Mouse (Mus musculus) spleen, postnatal 14 days (tissue): Measurements from ENCODE around the gene Stx11.
"Not testable (repeated sequence)": the region's sequence is repeated elsewhere in the genome, so short reads cannot be mapped to it uniquely, and the experiment has no call there.

Source experiments
- DNase-seq, 2 experiments: peaks; one replicate each; pipeline ENCODE4 v3.0.0; 2021 to 2022; ENCODE audit warnings: low spot score in 2 of 2

Stx11 gene

DNA sequence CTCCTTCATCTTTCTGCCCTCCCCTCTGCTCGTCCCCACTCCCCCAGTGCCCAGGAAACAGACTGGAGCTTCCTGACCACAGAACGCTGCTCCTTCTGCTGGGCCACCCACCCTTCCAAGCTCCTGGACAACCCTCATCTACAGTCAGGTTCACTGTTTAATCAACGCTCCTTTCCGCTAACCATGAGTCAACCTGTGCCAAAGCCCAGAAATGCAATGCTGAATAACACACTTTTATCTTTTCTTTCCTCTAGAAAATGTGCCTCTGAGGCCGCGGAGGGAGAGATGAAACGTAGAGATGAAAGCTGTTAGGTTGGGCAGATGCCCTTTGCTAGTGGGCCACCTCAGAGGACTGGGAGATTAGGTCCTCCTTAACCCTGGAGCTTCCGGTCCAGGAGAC, 2.6 kb downstream of the Stx11 start:
- DNase-seq: no peak

DNA sequence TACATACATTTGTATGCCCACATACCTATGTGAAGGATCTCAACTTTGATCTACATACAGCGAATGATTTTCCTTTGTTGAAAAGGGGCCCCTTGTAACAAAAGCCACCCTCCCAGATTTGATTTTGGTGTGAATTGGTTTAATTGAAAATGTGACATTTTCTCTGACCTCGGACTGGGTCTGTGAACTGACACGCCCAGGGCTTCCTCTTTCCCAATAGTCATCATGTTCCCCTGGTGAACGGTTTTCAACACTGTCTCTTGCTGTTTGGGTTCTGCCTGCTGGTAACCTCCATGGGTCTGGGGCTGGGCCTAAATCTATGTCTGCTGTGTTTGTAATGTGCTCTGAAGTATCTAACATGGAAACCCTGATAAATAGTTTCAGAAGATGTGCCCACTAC, 6.8 kb downstream of the Stx11 start:
- no peak for DNase-seq

DNA sequence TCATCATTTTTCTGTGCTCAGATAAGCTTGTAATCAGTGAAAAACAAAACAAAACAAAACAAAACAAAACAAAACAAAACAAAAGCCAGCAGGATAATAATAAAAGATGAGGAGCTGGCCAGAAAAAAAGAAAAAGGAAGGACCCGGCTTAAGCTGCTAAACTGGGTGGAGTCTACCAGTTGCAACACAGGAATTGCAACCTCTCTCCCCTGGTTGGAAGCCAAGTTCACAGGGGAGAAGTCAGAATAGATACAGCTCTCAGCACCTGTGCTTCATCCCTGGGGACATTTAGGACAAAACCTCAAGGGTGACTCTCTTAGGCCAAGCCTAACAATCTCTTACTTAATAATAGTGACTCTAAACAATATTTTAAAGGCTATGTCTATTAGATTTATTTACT, 8.3 kb downstream of the Stx11 start:
- DNase-seq: no peak

DNA sequence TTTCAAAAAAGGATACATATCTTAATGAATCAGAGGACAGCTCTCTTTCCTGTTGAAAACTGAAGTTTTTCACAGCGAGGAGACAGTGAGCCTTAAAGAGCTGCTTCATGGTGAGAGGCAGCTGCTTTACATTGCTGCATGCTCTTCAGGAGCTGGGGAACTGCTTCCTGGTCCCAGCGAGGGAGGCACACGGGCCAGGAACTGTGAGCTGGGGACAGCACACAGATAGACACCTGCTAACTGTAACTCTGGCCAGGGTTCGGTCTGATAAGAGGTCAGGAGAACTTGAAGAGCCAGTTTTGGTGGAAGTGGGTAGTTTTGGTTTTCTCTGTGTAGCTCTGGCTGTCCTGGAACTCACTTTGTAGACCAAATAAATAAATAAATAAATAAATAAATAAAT, 12.7 kb downstream of the Stx11 start:
- DNase-seq: not testable (repeated sequence)

DNA sequence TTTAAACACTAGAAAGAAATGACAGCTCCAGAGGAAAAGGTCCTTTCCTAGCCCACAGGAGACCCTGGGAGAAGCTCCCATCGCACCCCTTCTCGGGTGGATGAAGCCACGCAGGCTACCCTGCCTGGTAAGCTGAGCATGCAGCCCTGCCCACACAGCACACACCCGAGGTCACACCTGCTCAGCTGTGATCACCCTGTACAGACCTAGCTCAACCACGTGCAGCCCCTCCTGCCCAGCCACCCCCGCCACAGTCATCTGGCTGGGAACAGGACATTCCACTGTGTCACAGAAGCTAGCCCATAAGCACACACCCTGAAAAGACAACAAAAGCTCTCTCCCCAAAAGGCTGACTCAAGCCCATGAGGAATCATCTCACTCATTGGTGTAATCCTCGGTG, 14.8 kb downstream of the Stx11 start:
- DNase-seq: no peak

DNA sequence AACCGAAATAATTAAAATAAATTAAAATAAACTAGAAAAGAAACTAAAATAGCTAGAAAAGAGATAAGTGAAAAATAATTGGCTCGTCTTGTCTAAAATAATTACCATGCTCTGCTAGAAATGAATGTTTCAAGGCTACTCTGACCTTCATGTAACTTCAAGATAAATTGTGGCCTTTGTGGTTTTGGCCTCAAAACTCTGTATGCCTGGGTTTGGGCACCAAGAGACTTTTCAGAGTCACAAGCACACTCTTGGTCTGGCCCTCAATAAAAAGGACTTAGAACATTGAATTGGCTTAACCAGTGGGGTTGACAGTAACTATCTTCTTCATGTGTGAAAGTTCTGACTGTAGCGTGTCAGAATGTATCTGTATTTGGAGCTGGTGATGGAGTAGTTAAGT, 16.5 kb downstream of the Stx11 start:
- DNase-seq: no peak

DNA sequence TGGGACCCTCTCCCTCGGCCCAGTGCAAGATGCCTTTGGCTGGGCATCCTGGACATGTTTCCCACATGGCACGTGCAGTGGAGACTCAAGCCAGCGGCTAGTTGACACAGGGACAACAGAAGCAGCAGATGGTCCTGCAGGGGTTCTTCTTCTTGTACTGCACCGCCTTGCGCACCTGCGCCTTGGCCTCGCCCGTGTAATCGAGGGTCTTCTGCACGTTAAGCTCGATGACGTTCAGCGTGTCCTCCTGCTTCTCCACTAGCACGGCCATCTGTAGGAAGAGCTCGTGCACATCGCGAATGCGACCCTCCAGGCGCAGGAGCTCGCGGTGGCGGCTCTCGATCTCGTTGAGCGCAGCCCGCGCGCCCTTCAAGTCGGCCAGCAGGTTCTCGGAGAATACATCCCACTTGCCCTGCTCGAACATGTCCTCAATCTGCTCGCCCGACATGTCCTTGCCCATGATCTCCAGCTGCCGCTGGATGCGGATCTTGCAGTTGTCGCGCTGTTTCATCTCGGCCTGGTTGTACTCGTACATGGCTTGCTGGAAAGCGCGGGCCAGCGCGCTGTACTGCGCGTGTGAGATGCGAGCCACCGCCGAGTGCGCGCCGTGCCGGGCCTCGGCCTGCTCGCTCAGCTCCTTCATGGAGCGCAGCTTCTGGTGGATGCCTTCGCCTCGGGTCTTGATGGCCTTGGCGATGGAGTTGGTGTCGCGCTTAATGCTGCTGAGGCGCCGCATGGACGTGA, 22.9 kb downstream of the Stx11 start:
- no peak for DNase-seq

DNA sequence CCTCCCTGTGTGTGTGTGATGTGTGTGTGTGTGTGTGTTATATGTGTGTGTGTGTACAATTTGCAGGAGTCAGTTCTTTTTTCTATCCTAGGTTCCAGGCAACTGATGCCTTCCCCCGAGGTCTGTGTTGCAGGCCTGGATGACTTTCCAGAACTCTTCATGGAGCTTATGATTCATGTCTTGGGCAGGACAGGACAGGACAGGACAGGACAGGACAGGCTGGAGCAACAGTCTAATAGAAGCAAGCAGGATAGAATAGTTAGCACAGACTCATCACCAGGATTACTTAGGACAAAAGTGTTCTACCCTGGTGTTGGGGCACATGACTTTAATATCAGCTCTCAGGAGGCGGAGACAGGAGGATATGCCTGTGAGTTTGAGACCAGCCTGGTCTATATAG, 25.3 kb downstream of the Stx11 start:
- no peak for DNase-seq

DNA sequence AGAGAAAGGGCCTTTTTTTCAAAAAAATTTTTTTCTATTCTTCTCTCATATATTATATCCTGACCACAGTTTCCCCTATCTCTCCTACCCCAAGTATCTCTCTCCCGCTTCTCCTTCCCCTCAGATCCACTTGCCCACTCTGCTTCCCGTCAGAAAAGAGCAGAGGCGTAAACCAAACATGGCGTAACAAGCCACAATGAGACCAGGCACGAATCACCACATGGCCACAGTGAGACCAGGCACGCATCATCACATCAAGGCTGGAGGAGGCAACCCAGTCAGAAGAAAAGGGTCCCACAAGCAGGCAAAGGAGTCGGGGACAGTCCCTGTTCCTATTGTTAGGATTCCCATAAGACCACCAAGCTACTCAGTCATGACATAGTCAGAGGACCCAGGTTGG, 28.0 kb downstream of the Stx11 start:
- DNase-seq: no peak

DNA sequence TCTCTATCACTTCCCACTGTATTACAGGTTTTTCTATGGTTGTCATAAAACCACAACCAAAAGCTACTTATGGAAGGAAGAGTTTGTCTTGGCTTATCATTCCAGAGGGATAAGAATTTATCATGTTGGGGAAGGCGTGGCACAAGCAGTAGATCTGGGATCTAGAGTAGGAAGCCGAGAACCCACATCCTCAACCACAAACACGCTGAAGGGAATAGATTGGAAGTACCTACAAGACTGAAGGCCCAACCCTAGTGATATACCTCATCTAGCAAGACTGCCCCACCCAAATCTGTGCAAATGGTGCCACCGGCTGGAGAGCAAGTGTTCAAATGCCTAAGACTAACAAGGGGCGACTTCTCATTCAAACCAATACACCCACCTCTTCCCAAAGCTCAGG, 28.5 kb downstream of the Stx11 start:
- no peak for DNase-seq

DNA sequence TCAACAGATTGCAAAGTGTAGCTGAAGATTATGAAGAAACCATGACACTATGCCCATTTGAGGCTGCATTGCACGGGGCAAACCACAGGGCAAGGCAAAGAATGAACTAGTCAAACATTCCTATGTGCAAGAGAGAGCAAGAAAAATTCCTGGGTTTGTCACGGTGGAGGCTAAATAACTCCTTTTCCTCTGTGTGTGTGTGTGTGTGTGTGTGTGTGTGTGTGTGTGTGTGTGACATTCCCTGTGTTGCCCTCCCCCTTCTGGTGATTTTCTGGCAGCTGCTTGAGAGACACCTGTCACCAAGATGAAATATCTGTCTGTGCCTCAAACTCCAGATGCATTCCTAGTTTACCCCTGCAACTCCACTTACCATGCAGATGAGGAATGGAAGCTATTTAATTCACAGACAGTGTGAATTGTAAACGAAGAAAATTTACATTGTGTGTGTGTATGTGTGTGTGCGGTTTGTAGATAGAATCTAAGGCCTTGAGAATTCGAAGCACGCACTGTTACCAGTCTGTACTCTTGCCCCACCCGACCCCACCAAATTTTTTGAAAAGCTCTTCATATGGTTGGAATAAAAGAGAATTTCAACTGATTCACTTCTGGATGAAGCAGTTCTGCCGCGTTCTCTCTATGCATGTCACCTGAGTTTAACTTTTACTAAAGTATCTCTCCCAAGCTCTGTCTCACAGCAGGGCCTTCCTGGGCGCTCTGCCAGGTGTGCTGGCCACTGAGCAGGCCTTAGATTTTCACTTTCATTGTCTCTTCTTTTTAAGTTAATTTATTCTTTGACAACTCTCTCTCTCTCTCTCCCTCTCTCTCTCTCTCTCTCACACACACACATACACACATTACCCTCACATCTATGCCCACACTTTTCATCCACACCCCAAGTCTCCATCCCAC, 32.4 kb downstream of the Stx11 start:
- no peak for DNase-seq

DNA sequence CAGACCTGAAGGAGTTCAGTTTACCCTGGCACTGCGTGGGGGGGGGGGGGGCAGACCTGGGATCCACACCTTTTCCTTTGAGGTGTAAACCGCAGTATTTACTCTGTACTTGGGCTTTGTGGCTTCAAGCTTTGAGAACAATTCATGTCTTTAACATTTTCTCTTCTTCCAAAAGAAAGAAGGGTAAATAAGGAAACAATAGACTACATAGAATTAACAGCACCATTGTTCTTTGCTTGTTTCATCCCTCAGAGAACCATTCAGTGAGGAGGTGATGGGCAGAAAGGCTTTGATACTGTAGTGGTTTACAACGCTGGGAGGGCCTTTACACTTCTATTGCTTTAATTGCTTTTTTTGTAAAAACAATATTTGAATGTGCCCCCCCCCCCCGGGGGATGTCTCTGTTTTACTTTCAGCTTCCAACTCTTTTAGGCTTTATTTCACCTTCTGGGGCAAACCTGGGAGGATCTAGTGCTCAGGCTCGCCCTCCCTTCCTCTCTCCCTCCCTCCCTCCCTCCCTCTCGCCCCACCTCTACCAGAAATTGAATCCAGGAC, 33.7 kb downstream of the Stx11 start:
- DNase-seq: no peak

DNA sequence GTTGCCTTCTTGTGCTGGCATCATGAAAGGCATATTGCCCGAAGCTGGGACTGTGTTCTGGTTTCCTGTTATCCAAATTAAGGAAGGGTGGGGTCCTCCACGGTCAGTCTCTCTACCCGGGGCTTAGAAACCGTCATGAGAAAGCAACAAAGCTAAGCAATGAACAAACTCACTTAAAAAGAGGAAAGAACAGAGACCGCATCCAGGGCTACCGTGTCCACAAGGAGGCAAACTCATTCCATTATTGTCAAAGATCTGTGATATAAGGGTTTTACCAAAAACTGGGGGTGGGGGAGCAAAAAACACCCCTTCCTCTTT, 34.3 kb downstream of the Stx11 start:
- DNase-seq: no peak

DNA sequence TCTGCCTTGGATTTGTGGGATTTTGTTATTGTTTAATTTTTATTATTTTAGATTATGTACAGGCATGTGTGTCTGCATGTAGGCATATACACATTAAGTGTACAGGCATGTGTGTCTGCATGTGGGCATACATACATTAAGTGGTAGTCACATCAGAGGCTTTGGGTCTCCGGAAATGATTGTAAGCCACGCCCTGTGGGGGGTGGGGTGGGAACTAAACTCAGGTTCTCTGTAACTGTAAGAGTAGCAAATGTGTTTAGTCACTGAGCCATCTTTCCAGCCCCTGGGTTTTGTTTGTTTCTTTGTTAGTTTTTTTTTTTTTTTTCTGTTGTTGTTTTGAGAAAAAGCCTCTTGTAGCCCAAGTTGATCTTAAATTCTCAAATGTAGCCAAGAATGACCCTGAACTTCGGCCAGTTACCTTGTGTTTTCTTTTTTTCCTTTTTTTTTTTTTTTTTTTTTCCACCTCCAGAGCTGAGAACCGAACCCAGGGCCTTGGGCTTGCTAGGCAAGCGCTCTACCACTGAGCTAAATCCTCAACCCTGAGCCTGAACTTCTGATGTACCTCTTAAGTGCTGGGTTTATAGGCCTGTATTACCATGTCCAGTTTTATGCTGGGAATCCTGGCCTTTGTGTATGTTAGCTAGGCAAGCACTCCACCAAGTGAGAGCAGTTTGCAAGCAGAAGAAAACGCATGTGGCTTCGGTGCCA, 34.8 kb downstream of the Stx11 start:
- no peak for DNase-seq

DNA sequence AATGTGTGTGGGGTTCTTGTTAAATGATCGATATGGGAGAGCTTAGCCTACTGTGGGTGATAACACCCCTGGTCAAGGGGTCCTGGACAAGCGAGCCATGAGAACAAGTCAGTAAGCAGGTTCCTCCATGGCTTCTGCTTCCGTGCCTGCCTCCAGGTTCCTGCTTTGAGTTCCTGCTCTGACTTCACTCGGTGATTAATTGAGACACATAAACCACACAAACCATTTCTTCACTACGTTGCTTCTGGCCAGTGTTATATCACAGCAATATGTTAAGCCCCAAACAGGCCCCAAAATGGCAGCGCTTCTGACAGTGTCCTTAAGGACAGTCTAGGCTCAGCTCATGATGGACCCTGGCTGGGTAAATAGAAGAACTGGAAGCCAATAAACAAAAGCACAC, 35.9 kb downstream of the Stx11 start:
- DNase-seq: no peak

DNA sequence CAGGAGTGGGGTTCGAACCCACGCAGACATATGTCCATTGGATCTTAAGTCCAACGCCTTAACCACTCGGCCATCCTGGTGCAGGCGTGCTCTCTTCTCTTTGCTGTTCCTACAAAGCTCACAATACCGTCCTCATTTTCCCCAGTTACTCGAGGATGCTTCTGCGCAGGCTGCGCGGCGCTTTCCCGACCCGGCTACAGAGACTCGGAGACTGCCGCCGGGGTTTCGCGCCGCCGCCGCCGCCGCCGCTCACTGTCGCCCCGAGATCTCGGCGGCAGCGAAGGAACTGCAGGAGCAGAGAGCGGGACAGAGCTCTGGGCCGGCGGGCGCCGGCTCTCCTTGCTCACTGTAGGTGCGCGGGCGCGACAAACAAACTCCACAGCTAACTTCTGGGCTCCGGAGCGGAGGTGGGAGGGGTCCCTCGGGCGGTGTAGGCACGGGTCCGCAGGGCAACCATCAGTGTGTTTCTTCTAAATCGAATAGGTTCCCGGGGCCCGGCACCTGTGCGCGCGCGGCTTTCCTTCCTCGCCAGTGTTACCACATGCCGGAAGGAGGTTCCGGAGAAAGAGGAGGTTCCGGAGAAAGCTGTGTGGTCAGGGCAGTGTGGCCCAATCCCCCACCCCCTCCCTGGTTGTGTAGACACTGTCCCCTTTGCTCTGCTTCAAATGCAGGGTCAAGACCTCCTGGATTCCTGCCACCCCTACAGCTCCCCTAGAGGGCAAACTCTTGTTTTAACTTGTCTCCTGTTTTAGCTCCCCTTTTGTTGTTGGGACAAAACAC, 41.3 kb downstream of the Stx11 start:
- DNase-seq: peak; percentile 83 to 89

DNA sequence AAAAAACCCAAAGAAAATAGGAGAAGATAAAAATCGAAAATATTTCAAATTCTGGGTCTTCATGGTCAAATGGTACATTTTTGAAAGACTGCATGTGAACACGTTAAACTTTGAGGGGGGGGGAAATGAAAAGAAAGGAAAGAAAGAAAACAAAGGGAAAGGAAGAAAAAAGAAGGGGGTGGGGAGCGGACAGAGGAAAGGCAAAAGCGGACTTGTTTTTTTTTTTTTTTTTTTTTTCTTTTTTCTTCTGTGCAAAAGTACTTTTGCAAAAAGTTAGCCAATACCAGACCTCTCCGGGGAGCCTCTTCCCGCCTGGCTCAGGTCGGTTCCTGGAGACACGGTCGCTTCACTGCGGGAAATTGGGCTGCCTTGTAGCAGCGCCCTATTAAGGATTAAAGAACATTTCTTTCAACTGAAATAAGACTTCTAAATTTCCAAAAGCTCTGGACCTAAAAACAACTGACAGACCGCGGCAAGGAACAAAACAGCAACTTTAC, 42.0 kb downstream of the Stx11 start:
- DNase-seq: no peak

DNA sequence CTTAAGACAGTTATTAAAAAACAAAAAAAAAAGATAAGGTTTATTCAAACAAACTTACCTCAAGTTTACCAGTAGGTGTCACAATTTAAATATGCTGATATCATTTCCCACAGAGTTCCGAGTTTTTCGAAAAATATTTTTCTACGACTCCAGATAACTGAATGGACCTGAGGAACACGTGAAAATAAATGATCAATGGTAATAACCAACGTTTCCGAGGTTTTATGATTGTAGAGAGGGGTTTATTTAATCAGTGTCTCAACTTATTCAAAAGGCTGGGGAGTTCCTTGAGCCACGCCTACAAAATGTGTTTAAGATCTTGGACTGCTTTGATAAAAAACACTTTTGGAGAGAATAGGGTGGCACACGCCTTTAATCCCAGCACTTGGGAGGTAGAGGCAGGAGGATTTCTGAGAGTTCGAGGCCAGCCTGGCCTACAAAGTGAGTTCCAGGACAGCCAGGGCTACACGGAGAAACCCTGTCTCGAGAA, 42.5 kb downstream of the Stx11 start:
- no peak for DNase-seq

DNA sequence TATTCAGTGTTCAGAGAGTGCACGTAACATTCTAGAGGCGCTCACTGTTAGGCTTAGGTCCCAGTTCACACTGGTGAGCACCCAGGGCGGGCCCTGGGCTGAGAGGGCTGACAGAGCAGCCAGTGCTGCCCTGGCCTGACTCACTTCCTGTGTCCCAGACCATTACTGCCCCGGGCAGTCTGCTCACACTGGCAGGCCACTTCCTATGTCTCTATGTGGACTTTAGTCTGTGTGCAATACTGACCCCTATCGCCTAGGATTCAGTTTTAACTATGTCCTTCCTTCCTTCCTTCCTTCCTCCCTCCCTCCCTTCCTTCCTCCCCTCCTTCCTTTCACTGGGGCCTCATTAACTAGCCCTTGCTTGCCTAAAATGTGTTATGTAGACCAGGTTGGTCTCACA, 44.8 kb downstream of the Stx11 start:
- DNase-seq: no peak

DNA sequence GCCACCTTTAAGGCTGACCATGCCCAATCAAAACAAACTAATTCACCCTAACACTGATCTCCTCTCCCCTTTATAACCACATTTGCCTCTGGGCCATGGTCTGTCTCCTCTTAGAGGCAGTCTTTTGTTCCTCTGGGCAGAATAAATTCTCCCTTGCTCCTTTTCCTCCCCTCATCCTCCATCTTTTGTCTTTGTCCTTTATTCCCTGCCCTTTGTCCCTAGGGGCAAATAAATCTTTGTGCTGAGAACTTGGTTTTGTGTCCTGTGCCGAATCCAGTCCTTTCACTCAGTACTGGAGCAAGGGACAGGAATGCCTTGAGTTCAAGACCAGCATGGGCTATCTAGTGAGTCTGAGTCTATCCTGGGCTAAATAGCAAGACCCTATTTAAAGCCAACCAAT, 46.5 kb downstream of the Stx11 start:
- DNase-seq: no peak

DNA sequence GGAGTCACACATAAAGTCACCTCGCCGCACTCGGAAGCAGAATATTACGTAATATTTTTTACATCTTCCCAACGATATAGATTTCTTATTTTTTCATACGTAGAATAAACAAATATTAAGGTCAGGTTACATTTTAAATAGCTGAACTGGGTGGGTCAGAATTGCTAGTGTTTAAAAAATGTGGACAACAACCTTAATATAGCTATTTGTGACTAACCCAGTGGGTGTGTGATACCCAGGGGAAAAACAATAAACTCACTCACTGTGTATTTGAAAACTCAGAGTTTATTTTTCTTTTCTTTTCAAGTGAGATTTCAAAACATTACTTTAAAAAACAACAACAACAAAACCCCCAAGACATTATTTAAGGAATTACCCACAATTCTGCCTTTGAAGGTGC, 47.7 kb downstream of the Stx11 start:
- DNase-seq: no peak
